Mouse (Mus musculus) hindbrain, embryonic 13.5 days (tissue): ENCODE measurements around the gene Sphk2. TPM values are rescaled to one million over a fixed set of nuclear protein-coding genes. Genes with fewer than 3 reads are reported as not detected.
A peak's percentile ranks its signal among the peaks of the same experiment; 100 is the strongest.

Experiments
- ATAC-seq: fragments of 200-750 bp; cut with Nextera tagmentation; 2 replicates; pipeline ENCODE4 v1.8.0; 2017; ENCODE audit warnings: moderate TSS enrichment; ENCODE audit not compliant: low FRiP score
- H3K27ac ChIP-seq: fragments of 300-500 bp; sonication (generic); 2 replicates; pipeline ENCODE4 v1.5.1; 2015; ENCODE audit warnings: inconsistent platforms, mild to moderate bottlenecking, moderate library complexity
- H3K27me3 ChIP-seq: fragments of 300-500 bp; sonication (generic); 2 replicates; pipeline ENCODE4 v1.6.1; 2015; ENCODE audit warnings: mild to moderate bottlenecking, inconsistent platforms
- H3K36me3 ChIP-seq: fragments of 300-500 bp; sonication (generic); 2 replicates; pipeline ENCODE4 v1.6.1; 2015; ENCODE audit warnings: mild to moderate bottlenecking, inconsistent platforms
- H3K4me1 ChIP-seq: fragments of 300-500 bp; sonication (generic); replicated peaks from 2 replicates; pipeline ENCODE4 v1.6.1; 2015; ENCODE audit warnings: inconsistent platforms
- H3K4me2 ChIP-seq: fragments of 300-500 bp; sonication (generic); 2 replicates; pipeline ENCODE4 v1.6.1; 2015; ENCODE audit warnings: inconsistent platforms, mild to moderate bottlenecking, moderate library complexity
- H3K4me3 ChIP-seq: fragments of 300-500 bp; sonication (generic); 2 replicates; pipeline ENCODE4 v1.5.1; 2015; ENCODE audit warnings: mild to moderate bottlenecking, inconsistent platforms
- H3K9ac ChIP-seq: fragments of 300-500 bp; sonication (generic); 2 replicates; pipeline ENCODE4 v1.6.1; 2015; ENCODE audit warnings: mild to moderate bottlenecking, inconsistent platforms
- H3K9me3 ChIP-seq: fragments of 300-500 bp; sonication (generic); 2 replicates; pipeline ENCODE4 v1.6.1; 2016; ENCODE audit warnings: inconsistent platforms
- WGBS: fragments of 180-500 bp; shearing (Covaris S2); methylation state at CpG from one replicate; pipeline ENCODE4 v1.1.7; 2015; 5-methylcytosine and 5-hydroxymethylcytosine counted together
- polyA plus RNA-seq: library from polyadenylated mRNA; unstranded; fragments of >200 nt; fragmentation: Nextera tagmentation; extraction: Ambion mirVana; gene quantifications from 2 replicates; pipeline ENCODE4 v1.2.1, GENCODE M21; 2015

The Sphk2 gene
- polyA plus RNA-seq, 1 experiment from 2014 or later, result 25.0 TPM

DNA sequence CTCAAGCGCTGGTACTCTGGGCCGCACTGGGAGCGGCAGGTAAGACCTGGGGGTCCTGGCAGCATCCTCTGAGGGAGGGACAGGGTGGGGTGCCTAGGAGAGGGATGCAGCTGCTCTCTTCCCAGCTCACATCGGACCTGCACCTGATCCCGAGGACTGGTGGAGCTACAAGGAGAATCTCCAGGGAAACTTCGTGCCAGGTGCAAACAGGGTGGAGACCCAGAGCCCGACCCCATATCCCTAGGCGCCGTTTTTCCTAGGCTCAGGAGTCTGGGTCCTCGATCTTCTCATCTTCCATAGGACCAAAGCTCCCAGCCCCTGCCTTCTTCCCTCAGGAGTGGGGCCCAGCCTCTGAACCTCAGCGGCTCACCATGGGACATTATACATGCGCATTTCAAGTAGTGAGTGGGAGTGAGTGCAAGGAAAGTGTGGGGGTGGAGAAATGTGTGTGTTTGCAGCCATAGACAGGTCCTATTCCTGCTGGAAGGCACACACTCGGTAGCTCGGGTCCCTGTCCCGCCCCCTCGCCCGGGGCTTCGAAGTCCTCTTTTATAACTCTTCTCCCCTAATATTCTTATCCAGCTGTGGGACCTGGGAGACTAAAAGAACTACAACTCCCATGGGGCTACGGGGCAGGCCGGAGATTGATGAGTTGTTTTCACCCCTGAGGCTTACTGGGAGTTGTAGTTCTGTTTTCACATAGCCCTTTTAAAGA is 17.3 kb downstream of the Sphk2 start:
- H3K27me3 ChIP-seq, result peaks cover 24% of the 10 kb centered on the region
- no peaks in the 10 kb centered on the region for H3K36me3 ChIP-seq
- no peaks in the 10 kb centered on the region for H3K9me3 ChIP-seq
- peak overlapping the region; percentile 54 for H3K4me3 ChIP-seq
- H3K4me2 ChIP-seq, result peak overlapping the region; percentile 94
- peak overlapping the region; percentile 82 for H3K9ac ChIP-seq
- peaks cover 52% of the 10 kb centered on the region for H3K4me1 ChIP-seq
- H3K27ac ChIP-seq, result peak overlapping the region; percentile 86
- under 1% methylated on average over 17 of the region's 20 CpGs for WGBS
- ATAC-seq, result peak; percentile 12; the same call in 1 of the 2 replicates

GRCm38 (mm10) chr7:45699523-45700141 is 18.2 kb downstream of the Sphk2 start, which contains the start of gene Car11:
TSS of gene Car11 (plus strand) at chr7:45699843.
- Histone ChIP-seq H3K27ac (peak within 1 kb of the TSS; percentile 86), H3K36me3 (no peaks in the 10 kb centered on the region), H3K9ac (peak within 1 kb of the TSS; percentile 82), H3K9me3 (no peaks in the 10 kb centered on the region), H3K27me3 (peaks cover 24% of the 10 kb centered on the region), H3K4me1 (peaks cover 51% of the 10 kb centered on the region), H3K4me3 (peak within 1 kb of the TSS; percentile 54), H3K4me2 (peak within 1 kb of the TSS; percentile 94)
- 1% methylated on average over 36 of the region's 36 CpGs for WGBS
- no peak for ATAC-seq

DNA sequence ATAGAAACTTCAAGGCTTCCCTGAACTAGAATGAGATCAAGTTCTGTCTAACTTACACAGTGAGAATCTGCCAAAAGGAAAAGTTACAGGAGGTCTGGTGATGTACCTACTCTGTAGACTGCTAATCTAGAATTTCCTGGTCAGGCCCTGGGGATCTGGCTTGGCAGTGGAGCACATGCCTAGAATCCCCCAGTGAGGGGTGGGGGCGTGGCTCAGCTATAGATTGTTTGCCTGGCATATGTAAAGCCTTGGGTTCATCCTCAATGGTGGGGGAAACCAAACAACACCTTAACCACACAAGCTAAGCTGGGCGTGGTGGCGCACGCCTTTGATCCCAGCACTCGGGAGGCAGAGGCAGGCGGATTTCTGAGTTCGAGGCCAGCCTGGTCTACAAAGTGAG is 19.9 kb downstream of the Sphk2 start:
- Histone ChIP-seq H3K4me3 (no peak overlapping the region), H3K36me3 (no peaks in the 10 kb centered on the region), H3K9ac (no peak overlapping the region), H3K4me1 (peaks cover 42% of the 10 kb centered on the region), H3K4me2 (no peak overlapping the region), H3K9me3 (no peaks in the 10 kb centered on the region), H3K27ac (no peak overlapping the region), H3K27me3 (peaks cover 24% of the 10 kb centered on the region)
- ATAC-seq, result no peak
- 93% methylated on average over 7 of the region's 7 CpGs for whole genome bisulfite sequencing

- peaks cover 33% of the 10 kb centered on the region for H3K27me3 ChIP-seq
- peaks cover 17% of the 10 kb centered on the region for H3K4me1 ChIP-seq
- no peak for ATAC-seq
- H3K9ac ChIP-seq, result no peak overlapping the region
- no peak overlapping the region for H3K4me2 ChIP-seq
- no peak overlapping the region for H3K4me3 ChIP-seq
- 8% methylated on average over 5 of the region's 6 CpGs for WGBS
- H3K36me3 ChIP-seq, result no peaks in the 10 kb centered on the region
- H3K27ac ChIP-seq, result no peak overlapping the region
- H3K9me3 ChIP-seq, result no peaks in the 10 kb centered on the region
These were observed 22.7 kb downstream of the Sphk2 start for GRCm38 (mm10) chr7:45695098-45695497.

- Histone ChIP-seq H3K27me3 (peaks cover 25% of the 10 kb centered on the region), H3K4me1 (peaks cover 6% of the 10 kb centered on the region; the same call in 1 of the 2 replicates), H3K27ac (no peak within 1 kb of the TSS), H3K9me3 (no peaks in the 10 kb centered on the region), H3K9ac (no peak within 1 kb of the TSS), H3K4me3 (no peak within 1 kb of the TSS), H3K4me2 (no peak within 1 kb of the TSS), H3K36me3 (no peaks in the 10 kb centered on the region)
- ATAC-seq, result no peak
- 87% methylated on average over 50 of the region's 50 CpGs for WGBS
These were observed 23.7 kb downstream of the Sphk2 start, which contains the start of gene Sec1 for GRCm38 (mm10) chr7:45693921-45694591. TSS of gene Sec1 (minus strand) at chr7:45694402.

DNA sequence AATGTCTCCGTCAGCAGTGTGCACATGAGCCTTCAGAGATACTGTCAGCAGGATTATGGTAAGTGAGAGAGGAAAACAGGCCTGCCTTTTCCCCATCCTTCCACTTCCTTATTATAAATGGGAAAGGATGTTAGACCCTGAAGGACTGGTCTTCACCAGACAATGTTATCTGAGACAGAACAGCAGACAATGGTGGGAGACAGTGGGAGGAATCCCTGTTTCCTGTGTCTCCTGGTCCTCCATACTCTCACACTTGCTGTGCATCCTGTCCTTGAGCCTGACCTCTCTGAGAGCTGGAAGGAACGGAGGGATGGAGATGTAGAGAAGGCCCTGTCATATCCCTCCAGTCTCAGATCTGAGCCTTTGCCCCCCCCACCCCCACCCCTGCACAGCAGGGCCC is 25.4 kb downstream of the Sphk2 start:
- 76% methylated on average over 2 of the region's 2 CpGs for WGBS
- ATAC-seq, result no peak

GRCm38 (mm10) chr7:45689800-45690199 is 28.0 kb downstream of the Sphk2 start:
- WGBS, result 83% methylated on average over 11 of the region's 11 CpGs
- Histone ChIP-seq H3K9ac (no peak overlapping the region), H3K4me3 (no peak overlapping the region), H3K27ac (no peak overlapping the region), H3K27me3 (peaks cover 22% of the 10 kb centered on the region), H3K9me3 (no peaks in the 10 kb centered on the region), H3K4me2 (no peak overlapping the region), H3K36me3 (no peaks in the 10 kb centered on the region), H3K4me1 (peaks cover 19% of the 10 kb centered on the region; the same call in 1 of the 2 replicates)
- no peak for ATAC-seq

More for the DNA sequence above, 25.4 kb downstream of the Sphk2 start:
- H3K4me3 ChIP-seq, result no peak overlapping the region
- H3K36me3 ChIP-seq, result no peaks in the 10 kb centered on the region
- H3K4me1 ChIP-seq, result 0 out of 2 replicates have a peak, but pooled peaks cover 6% of the 10 kb centered on the region
- H3K9me3 ChIP-seq, result no peaks in the 10 kb centered on the region
- no peak overlapping the region for H3K9ac ChIP-seq
- no peak overlapping the region for H3K4me2 ChIP-seq
- H3K27me3 ChIP-seq, result peaks cover 13% of the 10 kb centered on the region; the same call in 1 of the 2 replicates
- H3K27ac ChIP-seq, result no peak overlapping the region

DNA sequence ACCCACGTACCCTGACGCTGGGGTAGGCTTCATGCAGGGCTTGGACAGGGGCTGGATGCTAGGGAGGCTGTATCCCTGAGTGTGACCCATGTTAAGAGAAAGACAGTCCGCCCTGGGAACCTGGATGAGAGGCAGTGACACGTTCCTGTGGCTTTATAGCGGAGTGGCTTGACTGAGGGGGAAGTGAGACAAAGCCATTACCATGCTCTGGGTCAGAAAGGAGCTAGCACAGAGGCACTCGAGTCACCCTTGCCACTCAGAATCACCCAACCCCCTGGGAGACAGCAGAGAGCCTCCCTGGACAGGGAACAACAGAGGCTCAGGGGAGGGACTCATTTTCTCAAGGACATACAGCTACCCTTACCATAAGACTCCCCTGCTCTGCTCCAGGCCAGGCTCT is 28.7 kb downstream of the Sphk2 start:
- Histone ChIP-seq H3K27ac (no peak overlapping the region), H3K9ac (no peak overlapping the region), H3K4me2 (no peak overlapping the region), H3K4me1 (peaks cover 15% of the 10 kb centered on the region; the same call in 1 of the 2 replicates), H3K27me3 (peaks cover 24% of the 10 kb centered on the region), H3K4me3 (no peak overlapping the region), H3K36me3 (no peaks in the 10 kb centered on the region), H3K9me3 (no peaks in the 10 kb centered on the region)
- 72% methylated on average over 6 of the region's 6 CpGs for WGBS
- no peak for ATAC-seq

DNA sequence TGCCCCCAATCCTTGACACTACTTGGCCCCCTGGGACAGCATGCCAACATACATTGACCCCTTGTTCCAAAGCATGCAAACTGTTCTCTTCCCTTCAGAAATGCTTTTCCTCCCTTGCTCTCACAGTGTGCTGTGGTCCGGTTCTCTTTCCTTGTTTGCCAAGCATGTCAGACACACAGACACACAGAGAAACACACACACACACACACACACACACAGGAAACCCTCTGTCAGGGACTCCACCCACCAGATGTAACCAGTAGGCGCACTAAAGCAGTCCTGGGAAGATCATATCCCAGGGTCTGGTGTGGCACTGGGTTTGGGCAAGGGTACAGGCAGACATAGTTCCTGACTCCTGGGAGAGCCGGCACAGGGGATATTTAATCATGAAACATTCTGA is 31.0 kb downstream of the Sphk2 start:
- Histone ChIP-seq H3K4me3 (no peak overlapping the region), H3K9me3 (no peaks in the 10 kb centered on the region), H3K4me2 (no peak overlapping the region), H3K9ac (no peak overlapping the region), H3K27me3 (peaks cover 24% of the 10 kb centered on the region), H3K27ac (no peak overlapping the region), H3K4me1 (peaks cover 27% of the 10 kb centered on the region; the same call in 1 of the 2 replicates), H3K36me3 (no peaks in the 10 kb centered on the region)
- 64% methylated on average over 3 of the region's 3 CpGs for WGBS
- no peak for ATAC-seq

DNA sequence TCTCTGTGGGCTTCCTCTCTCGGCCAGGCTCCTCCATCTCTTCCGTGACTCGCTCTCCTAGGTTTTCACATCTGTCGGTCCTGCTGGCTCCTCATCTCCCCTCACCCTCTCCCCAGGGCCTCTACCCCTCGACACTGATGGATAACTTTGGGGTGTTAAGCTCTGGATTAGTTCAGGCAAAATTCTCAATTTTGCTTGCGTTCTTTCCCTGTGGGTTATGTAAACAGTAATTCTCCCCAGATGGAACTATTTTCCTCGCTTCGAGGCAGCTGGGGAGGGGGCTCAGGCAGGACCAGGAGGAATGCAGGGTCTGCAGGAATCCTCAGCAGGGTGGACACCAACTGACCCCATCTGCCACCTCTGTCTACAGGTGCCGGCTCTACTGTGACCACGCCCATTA is 32.0 kb downstream of the Sphk2 start:
- Histone ChIP-seq H3K9me3 (no peaks in the 10 kb centered on the region), H3K4me2 (no peak overlapping the region), H3K9ac (no peak overlapping the region), H3K36me3 (no peaks in the 10 kb centered on the region), H3K27me3 (peaks cover 17% of the 10 kb centered on the region), H3K4me1 (peaks cover 27% of the 10 kb centered on the region; the same call in 1 of the 2 replicates), H3K27ac (no peak overlapping the region), H3K4me3 (no peak overlapping the region)
- no peak for ATAC-seq
- WGBS, result 51% methylated on average over 10 of the region's 10 CpGs

DNA sequence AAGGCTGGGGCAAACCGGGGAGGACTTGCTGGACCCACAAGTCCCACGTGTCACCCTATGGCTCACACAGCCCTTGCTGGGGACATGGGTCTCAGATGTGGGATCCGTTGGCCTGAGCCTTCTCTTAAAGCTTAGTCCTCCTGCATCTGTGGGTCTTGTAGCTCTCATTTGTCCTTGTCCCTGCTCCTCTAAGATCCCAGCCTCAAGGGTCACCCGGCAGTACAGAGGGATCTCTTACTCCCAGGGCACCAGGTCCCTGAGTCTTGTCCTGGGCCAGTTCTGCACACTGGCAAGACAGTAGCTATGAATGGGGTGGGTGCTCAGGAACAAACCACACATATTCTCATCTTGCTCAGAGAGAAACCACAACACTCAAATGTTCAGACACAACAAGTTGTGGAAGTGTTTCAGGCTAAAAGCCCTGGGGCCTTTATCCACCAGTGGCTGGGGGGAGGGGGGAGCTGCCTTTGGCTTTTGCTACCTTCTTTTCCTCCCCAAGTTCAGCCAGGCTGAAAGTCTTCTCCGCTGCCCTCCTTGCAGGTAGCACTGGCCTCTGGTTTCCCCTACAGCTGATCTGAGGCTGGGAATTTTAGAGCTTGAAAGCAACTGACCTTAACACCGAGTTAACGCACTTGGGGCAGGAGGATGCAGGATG is 34.3 kb downstream of the Sphk2 start, which contains the start of gene Ntn5:
TSS of gene Ntn5 (plus strand) at position 627 of the 655 bp plus-strand sequence.
- H3K9ac ChIP-seq, result peak within 1 kb of the TSS; percentile 49; the same call in 1 of the 2 replicates
- H3K4me3 ChIP-seq, result no peak within 1 kb of the TSS
- no peaks in the 10 kb centered on the region for H3K36me3 ChIP-seq
- H3K4me2 ChIP-seq, result no peak within 1 kb of the TSS; the same call in 1 of the 2 replicates
- peaks cover 11% of the 10 kb centered on the region for H3K27me3 ChIP-seq
- 71% methylated on average over 7 of the region's 7 CpGs for WGBS
- H3K27ac ChIP-seq, result no peak within 1 kb of the TSS
- no peaks in the 10 kb centered on the region for H3K9me3 ChIP-seq
- ATAC-seq, result no peak
- H3K4me1 ChIP-seq, result peaks cover 27% of the 10 kb centered on the region; the same call in 1 of the 2 replicates
